Mouse (Mus musculus): Measurements from ENCODE around the gene Abcc4.

Abcc4 gene

GRCm38 (mm10) chr14:118705808-118706731 lies at the start of gene Abcc4:
TSS of gene Abcc4 (minus strand) at chr14:118706219.
- DNase-seq (ENCODE audit: extremely low read depth, insufficient read length, low spot score) = peak; percentile 91

- DNase-seq (ENCODE audit: extremely low read depth, insufficient read length, low spot score) = no peak
Observed at GRCm38 (mm10) chr14:118751193-118751753, 45.3 kb upstream of the Abcc4 start.

GRCm38 (mm10) chr14:118750505-118751192 lies 44.6 kb upstream of the Abcc4 start:
- no peak for DNase-seq (ENCODE audit: extremely low read depth, insufficient read length, low spot score)

DNA sequence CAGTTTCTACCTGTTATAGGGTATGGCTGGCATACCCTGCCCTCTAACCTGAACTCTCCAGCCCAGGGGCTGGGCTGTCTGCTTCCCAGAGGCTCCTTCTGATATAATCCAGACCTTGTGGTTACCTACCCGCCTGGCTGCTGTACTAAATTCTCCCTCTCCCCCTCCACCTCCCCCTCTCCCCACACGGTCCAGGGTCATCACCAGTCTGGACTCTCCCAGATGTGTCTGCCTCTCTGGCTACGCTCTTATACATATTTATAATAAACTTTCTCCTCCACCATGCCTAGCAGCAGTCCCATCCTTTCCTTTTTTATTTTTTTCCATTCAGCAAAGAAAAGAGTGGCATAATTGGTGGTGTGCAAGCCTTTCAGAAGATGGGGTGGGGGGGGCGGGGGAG lies 43.7 kb upstream of the Abcc4 start:
- DNase-seq (ENCODE audit: extremely low read depth, insufficient read length, low spot score) = no peak

DNA sequence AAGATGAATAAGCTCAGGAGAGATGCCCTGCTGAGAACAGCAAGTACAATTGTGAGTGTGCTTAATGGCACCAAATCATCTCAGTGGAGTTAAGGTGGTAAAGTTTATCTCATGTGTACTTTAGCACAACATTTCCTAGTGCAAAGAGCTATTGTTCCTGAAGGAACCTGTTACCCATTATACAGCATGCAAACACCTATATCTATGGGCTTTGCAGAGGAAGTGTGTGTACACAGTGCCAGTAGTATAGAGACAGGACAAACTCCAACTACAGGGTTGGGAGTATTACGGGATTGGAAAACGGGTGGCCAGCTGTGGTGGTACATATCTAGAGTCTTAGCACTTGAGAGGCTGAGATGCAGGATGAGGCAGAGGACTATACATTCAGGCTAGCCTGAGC lies 43.0 kb upstream of the Abcc4 start:
- DNase-seq (ENCODE audit: extremely low read depth, insufficient read length, low spot score) = no peak

GRCm38 (mm10) chr14:118742862-118743261 lies 36.8 kb upstream of the Abcc4 start:
- DNase-seq (ENCODE audit: extremely low read depth, insufficient read length, low spot score) = no peak

DNA sequence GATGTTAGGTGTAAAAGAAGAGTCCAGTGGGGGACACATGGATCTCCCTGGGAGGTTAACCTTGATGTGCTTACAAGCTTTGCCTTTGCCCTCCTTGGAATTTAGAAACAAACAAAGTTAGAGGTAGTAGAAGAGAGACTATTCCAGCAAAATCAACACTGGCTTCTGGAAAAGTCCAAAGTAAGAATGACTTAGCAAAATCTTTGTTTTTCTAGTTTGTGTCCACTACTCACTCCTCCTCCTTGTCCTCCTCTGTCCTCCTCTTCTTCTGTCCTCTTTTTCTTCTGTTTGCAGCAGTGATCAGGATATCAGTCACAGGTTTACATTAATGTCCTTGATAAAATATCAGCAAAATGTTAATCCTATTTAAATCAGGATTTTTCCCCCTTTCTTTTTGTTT lies 35.8 kb upstream of the Abcc4 start:
- no peak for DNase-seq (ENCODE audit: extremely low read depth, insufficient read length, low spot score)

- no peak for DNase-seq (ENCODE audit: extremely low read depth, insufficient read length, low spot score)
Observed at GRCm38 (mm10) chr14:118737251-118737888, 31.4 kb upstream of the Abcc4 start.

- DNase-seq (ENCODE audit: extremely low read depth, insufficient read length, low spot score) = no peak
Observed at GRCm38 (mm10) chr14:118735114-118735513, 29.1 kb upstream of the Abcc4 start.

DNA sequence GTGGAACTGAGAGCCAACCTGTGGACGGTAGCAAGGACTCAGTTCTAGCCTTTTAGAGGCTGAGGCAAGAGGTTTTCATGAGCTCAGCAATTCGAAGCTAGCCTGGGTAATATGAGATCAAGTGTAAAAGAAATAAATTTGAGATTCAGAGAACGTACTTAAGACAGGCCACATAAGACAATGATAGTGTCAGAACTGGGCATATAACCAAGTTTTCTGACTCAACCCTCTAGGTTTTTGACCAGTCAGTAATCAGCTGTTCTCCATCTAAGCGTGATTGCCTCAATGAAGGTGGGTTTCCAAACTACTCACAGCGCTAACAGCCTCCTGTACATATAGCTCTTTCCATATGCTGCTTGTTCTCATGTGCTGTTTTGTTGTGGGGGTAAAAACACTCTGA lies 27.1 kb upstream of the Abcc4 start:
- no peak for DNase-seq (ENCODE audit: extremely low read depth, insufficient read length, low spot score)

GRCm38 (mm10) chr14:118730631-118731030 lies 24.6 kb upstream of the Abcc4 start:
- DNase-seq (ENCODE audit: extremely low read depth, insufficient read length, low spot score) = no peak

- DNase-seq (ENCODE audit: extremely low read depth, insufficient read length, low spot score) = no peak
Observed at GRCm38 (mm10) chr14:118725467-118725866, 19.4 kb upstream of the Abcc4 start.

DNA sequence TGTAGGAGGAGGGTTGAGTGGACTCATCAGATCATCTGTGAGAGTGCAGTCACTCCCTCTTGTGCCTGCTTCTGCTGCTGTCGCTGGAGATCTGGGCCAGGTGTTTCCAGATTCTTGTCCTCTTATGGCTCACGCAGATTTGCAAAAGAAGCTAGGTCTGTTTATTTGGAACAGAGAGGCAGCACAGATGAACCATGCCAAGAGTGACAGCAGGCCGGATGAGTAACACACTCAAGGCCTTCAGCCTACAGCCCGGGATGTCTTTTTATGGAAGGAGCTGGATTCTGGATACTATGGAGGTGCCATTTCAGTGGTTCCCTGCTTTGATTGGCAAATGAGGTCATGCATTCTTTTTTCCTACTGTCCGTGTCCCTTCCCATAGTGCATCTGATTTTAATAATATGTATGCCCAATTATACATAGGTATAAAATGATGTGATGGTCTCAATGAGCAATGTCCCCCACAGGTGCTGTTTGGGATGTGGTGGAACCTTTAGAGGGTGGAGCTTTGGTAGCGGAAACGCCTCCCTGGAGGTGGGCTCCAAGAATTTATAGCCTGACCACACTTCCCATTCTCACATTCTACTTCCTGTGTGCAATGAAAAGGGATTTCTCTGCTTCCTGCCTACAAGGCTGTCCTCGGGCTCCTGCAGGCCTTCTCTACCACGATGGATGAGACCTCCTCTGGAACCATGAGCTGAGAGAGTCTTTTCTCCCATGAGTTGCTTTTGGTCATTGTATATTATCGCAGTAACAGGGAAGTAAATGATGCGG lies 18.1 kb upstream of the Abcc4 start:
- DNase-seq (ENCODE audit: extremely low read depth, insufficient read length, low spot score) = no peak

DNA sequence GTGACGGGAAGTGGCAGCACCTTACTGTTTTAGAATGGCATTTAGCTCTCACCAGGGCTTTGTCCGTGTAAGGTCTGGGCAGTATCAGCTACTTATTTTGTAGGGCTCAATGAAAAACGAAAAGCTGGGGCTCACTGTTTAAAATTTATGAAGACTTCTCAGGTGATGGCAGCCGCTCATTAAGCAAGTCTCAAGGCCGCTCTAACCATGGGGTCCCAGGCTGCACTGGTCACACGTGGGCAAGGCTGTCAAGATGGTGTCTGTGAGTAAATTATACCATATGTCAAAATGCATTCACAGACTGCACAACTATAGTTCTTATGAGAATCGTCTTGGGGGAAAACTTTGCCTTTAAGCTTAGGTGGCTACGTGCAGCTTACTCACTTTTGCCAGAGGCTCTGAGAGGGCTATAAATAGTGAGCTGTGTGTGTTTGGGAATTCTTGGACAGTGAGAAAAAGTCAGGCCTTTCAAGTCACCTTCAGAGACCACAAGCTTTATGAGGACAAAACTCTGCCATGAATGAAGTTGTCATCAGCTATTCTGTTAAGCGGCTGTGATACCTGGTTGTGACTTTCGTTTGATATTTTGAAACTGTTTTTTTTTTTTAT lies 13.7 kb upstream of the Abcc4 start:
- no peak for DNase-seq (ENCODE audit: extremely low read depth, insufficient read length, low spot score)

GRCm38 (mm10) chr14:118718576-118718975 lies 12.6 kb upstream of the Abcc4 start:
- DNase-seq (ENCODE audit: extremely low read depth, insufficient read length, low spot score) = no peak

GRCm38 (mm10) chr14:118716372-118717312 lies 10.6 kb upstream of the Abcc4 start:
- peak; percentile 28 for DNase-seq (ENCODE audit: extremely low read depth, insufficient read length, low spot score)

GRCm38 (mm10) chr14:118714720-118715119 lies 8.7 kb upstream of the Abcc4 start:
- no peak for DNase-seq (ENCODE audit: extremely low read depth, insufficient read length, low spot score)

DNA sequence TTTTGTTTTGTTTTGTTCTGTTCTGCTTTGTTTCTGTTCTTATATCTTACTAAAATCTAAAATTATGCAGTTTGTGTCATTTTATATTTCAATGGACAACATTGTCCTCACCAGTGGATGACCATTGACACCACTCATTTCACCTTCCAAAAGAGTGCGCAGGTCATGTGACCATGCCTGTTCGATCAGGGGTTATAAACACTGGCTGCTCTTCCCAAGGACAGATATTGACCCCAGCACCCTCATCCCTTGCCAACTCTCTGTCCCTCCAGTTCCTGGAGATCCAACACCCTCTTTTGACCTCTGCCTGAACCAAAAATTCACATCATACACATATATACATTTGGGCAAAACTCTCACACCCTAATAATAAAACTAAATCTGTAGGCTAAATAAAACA lies 8.3 kb upstream of the Abcc4 start:
- no peak for DNase-seq (ENCODE audit: extremely low read depth, insufficient read length, low spot score)

DNA sequence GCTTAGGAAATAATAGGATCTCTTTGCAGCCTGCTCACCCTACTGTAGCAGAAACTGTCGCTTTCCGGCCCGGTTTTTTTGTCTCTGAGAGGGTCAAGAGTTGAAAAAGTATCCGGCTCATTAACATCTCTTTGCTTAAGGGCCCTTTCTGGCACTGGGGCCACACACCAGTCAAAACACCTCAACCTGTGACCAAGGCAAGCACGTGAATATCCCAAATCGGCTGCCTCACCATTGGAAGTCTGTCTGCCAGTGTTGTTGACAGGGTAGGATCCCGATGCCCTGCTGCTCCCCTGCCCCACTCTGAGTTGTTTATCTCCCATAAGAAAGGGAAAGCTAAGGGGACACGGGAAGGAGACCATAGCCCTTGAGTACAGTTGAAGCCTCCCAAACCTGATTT lies 7.8 kb upstream of the Abcc4 start:
- no peak for DNase-seq (ENCODE audit: extremely low read depth, insufficient read length, low spot score)

Measured in 3134 (cell line).